Mouse (Mus musculus) thymus, postnatal 4 days (tissue): ENCODE measurements around the gene Usp29.
A peak's percentile ranks its signal among the peaks of the same experiment; 100 is the strongest.
"Not testable (repeated sequence)": the region's sequence is repeated elsewhere in the genome, so short reads cannot be mapped to it uniquely, and the experiment has no call there.

Experiments
- DNase-seq: peaks from one replicate; pipeline ENCODE4 v3.0.0; 2021

Gene Usp29

GRCm38 (mm10) chr7:6937040-6937439 is 206.7 kb downstream of the Usp29 start:
- peak; percentile 78 for DNase-seq

- DNase-seq: peak; percentile 24
These were observed 210.4 kb downstream of the Usp29 start for GRCm38 (mm10) chr7:6940761-6941231.

GRCm38 (mm10) chr7:6948061-6948460 is 217.7 kb downstream of the Usp29 start:
- DNase-seq: not testable (repeated sequence)

- DNase-seq: no peak
These were observed 226.2 kb downstream of the Usp29 start for GRCm38 (mm10) chr7:6956576-6956975.

GRCm38 (mm10) chr7:6958574-6958973 is 228.2 kb downstream of the Usp29 start:
- no peak for DNase-seq

- no peak for DNase-seq
These were observed 243.2 kb downstream of the Usp29 start for GRCm38 (mm10) chr7:6973566-6973965.

GRCm38 (mm10) chr7:6976890-6977289 is 246.5 kb downstream of the Usp29 start:
- DNase-seq: no peak

GRCm38 (mm10) chr7:6995251-6995650 is 264.9 kb downstream of the Usp29 start, which contains the start of gene Aurkc:
TSS of gene Aurkc (plus strand) at chr7:6995300.
- DNase-seq: not testable (repeated sequence)

GRCm38 (mm10) chr7:6998914-6999313 is 268.5 kb downstream of the Usp29 start:
- DNase-seq: not testable (repeated sequence)

GRCm38 (mm10) chr7:7005441-7005840 is 275.1 kb downstream of the Usp29 start:
- DNase-seq: not testable (repeated sequence)
